Mouse (Mus musculus) cerebellum, adult 2 months (tissue): ENCODE results near the gene Gpr15. TPM values are rescaled to one million over a fixed set of nuclear protein-coding genes. Genes with fewer than 3 reads are reported as not detected.

Experiments
- DNase-seq, 2 experiments: peaks; one replicate each; pipeline ENCODE4 v3.0.0; 2021
- H3K27ac ChIP-seq: fragments of 200-500 bp; 2 replicates; pipeline ENCODE4 v1.5.1; 2012; ENCODE audit warnings: low read length, control low read depth, inconsistent platforms; ENCODE audit not compliant: insufficient read depth
- H3K27me3 ChIP-seq: fragments of 200-500 bp; 2 replicates; pipeline ENCODE4 v1.6.1; 2012; ENCODE audit warnings: inconsistent platforms, mild to moderate bottlenecking, low read length, moderate library complexity; ENCODE audit not compliant: control insufficient read depth, insufficient read depth
- H3K4me1 ChIP-seq: fragments of 200-500 bp; 2 replicates; pipeline ENCODE4 v1.6.1; 2011; ENCODE audit warnings: low read length; ENCODE audit not compliant: control insufficient read depth, insufficient read depth
- H3K4me3 ChIP-seq: fragments of 200-500 bp; replicated peaks from 2 replicates; pipeline ENCODE3; 2011; ENCODE audit warnings: mild to moderate bottlenecking, low read depth, low read length, control low read depth; ENCODE audit not compliant: insufficient read depth
- CTCF ChIP-seq: fragments of 200-500 bp; IDR thresholded peaks from 2 replicates; pipeline ENCODE4 v1.5.1; 2011; ENCODE audit warnings: low read depth, mild to moderate bottlenecking, control low read depth, low read length, moderate library complexity, borderline replicate concordance; ENCODE audit not compliant: insufficient read depth
- POLR2A ChIP-seq: fragments of 200-500 bp; IDR thresholded peaks from 2 replicates; pipeline ENCODE4 v1.6.1; 2011; ENCODE audit warnings: low read length, control low read depth, borderline replicate concordance; ENCODE audit not compliant: insufficient read depth
- WGBS: fragments of 180-500 bp; shearing (Covaris S2); methylation state at CpG from one replicate; pipeline ENCODE4 v1.1.7; 2018; 5-methylcytosine and 5-hydroxymethylcytosine counted together
- polyA plus RNA-seq: library from polyadenylated mRNA; depleted of rRNA; stranded (reverse); fragments of >200 nt; gene quantifications from 2 replicates; pipeline ENCODE4 v1.2.3, GENCODE M21; 2012

The Gpr15 gene
- polyA plus RNA-seq, 1 experiment, result not detected

DNA sequence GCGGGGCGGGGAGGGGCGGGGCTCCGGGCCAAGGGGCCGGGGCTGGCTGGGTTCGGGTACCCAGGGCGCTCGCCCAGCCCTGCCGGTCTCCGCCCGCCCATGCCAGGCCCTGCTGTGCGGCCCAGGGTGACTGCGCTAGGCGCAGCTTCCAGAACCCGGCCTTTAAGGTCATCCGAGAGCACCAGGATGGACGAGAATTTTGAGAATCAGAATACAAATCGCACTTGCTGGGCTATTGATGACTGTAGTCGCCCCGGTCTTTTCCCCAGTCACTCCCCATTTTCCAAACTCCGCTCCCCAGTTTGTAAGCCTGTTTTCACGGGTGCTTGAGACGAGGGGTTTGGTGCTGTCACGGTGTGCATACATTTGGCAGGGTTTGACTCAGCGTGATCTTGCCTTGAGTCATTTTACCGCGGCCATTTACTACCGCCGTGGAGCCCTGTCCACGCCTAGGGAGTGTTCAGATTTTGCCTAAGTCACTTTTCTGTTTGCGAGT is 9.4 kb upstream of the Gpr15 start:
- 1% methylated on average over 29 of the region's 31 CpGs for WGBS
- TF ChIP-seq POLR2A, result no peak
- TF ChIP-seq CTCF, result no peak
- Histone ChIP-seq H3K27ac (peak overlapping the region; percentile 22; the same call in 1 of the 2 replicates), H3K27me3 (no peaks in the 10 kb centered on the region), H3K4me3 (peak overlapping the region; percentile 100), H3K4me1 (no peaks in the 10 kb centered on the region; the same call in 1 of the 2 replicates)
- DNase-seq, result no peak

DNA sequence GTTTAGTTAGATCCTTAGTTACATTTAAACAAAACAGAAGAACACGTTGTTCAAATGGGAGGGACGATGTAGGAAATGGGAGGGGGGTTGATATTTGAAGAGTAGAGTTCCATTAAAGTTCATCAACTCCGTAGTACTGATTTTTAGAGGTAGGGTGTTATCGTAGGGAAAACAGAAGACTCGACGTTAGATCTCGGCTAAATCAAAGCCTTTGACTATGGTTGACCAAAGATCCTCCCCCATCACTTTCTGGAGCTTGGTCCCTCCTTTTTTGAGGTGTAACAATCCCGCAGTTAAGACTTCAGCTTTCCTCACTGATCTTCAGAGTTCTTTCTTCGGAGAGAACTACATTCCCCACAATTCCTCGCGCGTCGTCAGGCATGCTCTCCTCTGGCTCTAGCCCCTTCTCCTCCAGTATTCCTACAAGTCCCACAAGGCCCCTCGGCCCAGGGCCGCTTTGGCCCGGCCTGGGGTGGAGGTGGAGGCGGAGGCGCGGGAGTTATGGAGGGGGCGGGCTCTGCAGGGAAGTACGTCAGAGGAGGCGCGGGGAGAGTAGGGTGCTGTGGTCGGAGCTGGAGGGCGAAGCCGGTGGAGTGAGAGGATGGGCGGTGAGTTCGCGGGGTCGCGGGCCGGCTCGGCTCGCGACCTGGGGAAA is 8.7 kb upstream of the Gpr15 start, which contains the start of gene Cldnd1:
TSS of gene Cldnd1 (plus strand) at position 434 of the 655 bp plus-strand sequence.
- peak; percentile 93 to 97 for DNase-seq
- TF ChIP-seq POLR2A (peak; percentile 69), CTCF (no peak)
- H3K4me1 ChIP-seq, result no peaks in the 10 kb centered on the region; the same call in 1 of the 2 replicates
- 2% methylated on average over 35 of the region's 35 CpGs for WGBS
- H3K27me3 ChIP-seq, result no peaks in the 10 kb centered on the region
- H3K4me3 ChIP-seq, result peak within 1 kb of the TSS; percentile 100
- H3K27ac ChIP-seq, result peak within 1 kb of the TSS; percentile 29; the same call in 1 of the 2 replicates

DNA sequence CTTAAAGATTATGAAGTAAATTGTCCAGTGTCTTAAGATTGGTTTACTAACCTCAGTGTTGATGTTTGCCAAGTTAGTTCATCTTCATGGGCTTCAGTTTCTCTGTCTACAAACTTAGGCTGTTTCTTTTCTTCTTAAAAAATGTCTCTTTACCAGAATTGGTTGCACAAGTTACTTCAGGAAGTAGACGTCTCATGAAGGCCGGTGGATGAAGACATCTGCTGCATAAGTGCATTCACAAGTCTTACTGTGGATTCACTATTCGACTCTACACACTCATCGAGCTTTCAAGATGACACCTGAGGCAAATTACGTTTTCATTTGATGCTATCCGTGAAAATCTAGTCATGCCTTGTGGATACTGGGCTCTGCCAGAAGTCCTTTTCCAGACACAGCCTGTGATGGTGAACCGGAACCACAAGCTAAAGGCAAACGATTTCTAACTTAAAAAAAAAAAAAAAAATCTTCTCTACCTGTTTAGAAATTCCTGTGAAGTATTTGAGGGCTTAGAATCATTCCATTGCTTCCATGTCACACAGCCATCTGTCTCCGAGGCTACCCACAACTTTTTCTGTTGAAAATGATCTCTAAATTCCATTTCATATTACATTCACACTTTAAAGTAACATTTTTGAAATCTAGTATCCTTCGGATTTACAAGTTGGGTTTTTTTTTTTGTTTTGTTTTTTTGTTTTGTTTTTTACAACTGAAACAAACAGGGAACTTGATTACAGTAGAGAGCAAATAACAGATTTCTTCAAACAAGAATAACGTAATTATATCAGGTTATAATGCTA is 8.0 kb upstream of the Gpr15 start:
- no peak for DNase-seq
- no peak for TF ChIP-seq CTCF
- no peak for TF ChIP-seq POLR2A
- no peak overlapping the region for H3K27ac ChIP-seq
- no peak overlapping the region for H3K4me3 ChIP-seq
- no peaks in the 10 kb centered on the region for H3K27me3 ChIP-seq
- WGBS, result 79% methylated on average over 11 of the region's 11 CpGs
- H3K4me1 ChIP-seq, result no peaks in the 10 kb centered on the region; the same call in 1 of the 2 replicates

DNA sequence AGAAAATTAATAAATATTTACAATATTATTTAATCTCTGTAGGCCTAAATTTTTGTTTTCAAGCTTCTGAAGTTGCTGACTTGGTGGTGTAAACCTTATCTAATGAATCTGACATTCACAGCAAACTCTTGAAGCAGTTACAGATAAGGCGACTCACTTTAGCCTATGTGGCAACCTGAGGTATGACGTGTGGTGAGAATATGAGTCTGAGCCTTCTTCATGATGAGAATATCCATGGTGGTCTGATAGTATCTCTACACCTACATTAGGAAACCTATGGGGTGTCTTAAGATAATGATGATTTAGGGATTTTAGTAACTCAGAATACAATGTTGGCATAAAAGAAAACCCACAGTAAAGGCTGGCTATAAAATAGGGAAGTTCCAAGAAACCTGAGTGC is 3.4 kb upstream of the Gpr15 start:
- TF ChIP-seq POLR2A (no peak), CTCF (no peak)
- WGBS, result 94% methylated on average over 2 of the region's 2 CpGs
- DNase-seq, result no peak
- H3K4me3 ChIP-seq, result no peak overlapping the region
- H3K27ac ChIP-seq, result no peak overlapping the region
- H3K27me3 ChIP-seq, result no peaks in the 10 kb centered on the region
- no peaks in the 10 kb centered on the region for H3K4me1 ChIP-seq

DNA sequence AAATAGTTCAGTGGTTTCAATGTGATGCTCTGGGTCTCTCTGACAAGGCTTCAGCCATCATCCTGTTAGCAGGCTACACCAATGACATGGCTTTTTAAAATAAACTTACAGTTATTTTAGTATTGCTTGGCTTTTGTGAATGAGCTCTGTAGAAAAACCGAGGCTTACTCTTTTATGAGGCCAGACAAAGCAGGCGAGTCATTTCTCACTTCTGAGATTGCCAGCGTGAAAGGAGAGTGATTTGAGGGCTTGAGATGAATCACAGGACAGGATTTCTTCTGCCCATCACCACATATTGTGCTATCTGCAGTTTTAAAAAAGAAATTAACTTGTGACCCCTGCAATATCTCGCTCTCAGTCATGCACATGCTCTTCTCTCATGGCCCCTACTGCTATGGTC is 3.9 kb downstream of the Gpr15 start:
- Histone ChIP-seq H3K4me3 (no peak overlapping the region), H3K4me1 (no peaks in the 10 kb centered on the region), H3K27ac (no peak overlapping the region), H3K27me3 (no peaks in the 10 kb centered on the region)
- 73% methylated on average over 4 of the region's 4 CpGs for WGBS
- DNase-seq, result no peak
- TF ChIP-seq POLR2A (no peak), CTCF (no peak)

DNA sequence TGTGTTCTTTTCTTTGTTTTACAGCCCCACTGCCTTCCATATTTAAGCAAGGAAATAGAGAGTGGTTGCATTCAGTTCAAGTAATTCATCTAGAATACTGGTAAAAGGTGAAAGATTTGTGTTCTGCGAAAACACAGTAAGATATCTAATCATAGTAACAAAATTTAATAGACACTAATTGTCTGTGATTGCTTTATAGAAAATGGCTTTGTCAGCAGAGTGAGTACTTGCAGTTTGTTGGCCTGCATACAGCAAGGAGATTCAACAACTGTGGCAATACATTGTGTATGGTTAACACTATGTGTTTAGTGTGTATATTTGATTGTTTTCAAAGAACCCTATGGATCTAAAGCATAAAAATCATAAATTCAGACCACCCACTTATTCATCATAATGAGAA is 5.7 kb downstream of the Gpr15 start:
- Histone ChIP-seq H3K4me1 (no peaks in the 10 kb centered on the region), H3K27me3 (no peaks in the 10 kb centered on the region), H3K27ac (no peak overlapping the region), H3K4me3 (no peak overlapping the region)
- DNase-seq, result no peak
- TF ChIP-seq POLR2A (no peak), CTCF (no peak)
- whole genome bisulfite sequencing, result 93% methylated on average over 1 of the region's 1 CpGs

DNA sequence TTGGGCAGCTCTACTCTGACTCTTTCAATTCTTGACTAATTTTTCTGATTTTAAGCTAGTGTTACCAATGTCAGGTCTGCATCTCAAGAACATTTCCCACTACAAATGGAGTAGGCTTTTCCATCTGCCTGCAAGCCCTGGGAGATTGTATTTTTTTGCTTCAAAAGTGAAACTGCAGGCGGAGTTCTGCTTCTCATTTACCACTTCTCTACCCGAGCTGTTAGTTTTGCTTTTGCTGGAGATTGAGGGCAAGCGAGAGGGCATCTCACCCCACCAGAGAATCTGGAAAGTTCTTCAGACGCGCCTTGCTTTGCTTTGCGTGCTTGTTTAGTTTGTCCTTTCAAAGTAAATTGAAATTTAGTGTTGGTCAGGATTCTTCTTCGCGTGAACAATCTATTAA is 6.6 kb downstream of the Gpr15 start:
- 83% methylated on average over 8 of the region's 8 CpGs for WGBS
- Histone ChIP-seq H3K27ac (no peak overlapping the region), H3K27me3 (no peaks in the 10 kb centered on the region), H3K4me3 (no peak overlapping the region), H3K4me1 (no peaks in the 10 kb centered on the region)
- no peak for TF ChIP-seq POLR2A
- no peak for TF ChIP-seq CTCF
- no peak for DNase-seq
